Mouse (Mus musculus): ENCODE measurements around the gene Ankrd13c.

GRCm38 (mm10) chr3:157912155-157912554 is 34.9 kb upstream of the Ankrd13c start:
- TF ChIP-seq CTCF (IDR thresholded peaks at IDR 0.05; ENCODE audit: extremely low read depth, insufficient read depth, low read length), result no peak
- no peak for TF ChIP-seq POLR2A (IDR thresholded peaks at IDR 0.05; ENCODE audit: extremely low read depth, insufficient read depth, low read length)
